Mouse (Mus musculus) heart, embryonic 16.5 days (tissue): Measurements from ENCODE around the gene Gm20388. TPM values are rescaled to one million over a fixed set of nuclear protein-coding genes. Genes with fewer than 3 reads are reported as not detected.

Experiments used
- ATAC-seq: fragments of 200-750 bp; cut with Nextera tagmentation; replicated peaks from 2 replicates; pipeline ENCODE4 v1.8.0; 2017; ENCODE audit warnings: moderate number of reproducible peaks; ENCODE audit not compliant: insufficient read depth, low FRiP score; ENCODE audit errors: extremely low read depth
- H3K27ac ChIP-seq: fragments of 300-500 bp; sonication (generic); 2 replicates; pipeline ENCODE4 v1.5.1; 2014; ENCODE audit warnings: mild to moderate bottlenecking, low read length, control low read depth, moderate library complexity
- H3K27me3 ChIP-seq: fragments of 300-500 bp; sonication (generic); 2 replicates; pipeline ENCODE4 v1.6.1; 2014; ENCODE audit warnings: low read length, mixed read lengths; ENCODE audit not compliant: control insufficient read depth, insufficient read depth
- H3K36me3 ChIP-seq: fragments of 300-500 bp; sonication (generic); 2 replicates; pipeline ENCODE4 v1.6.1; 2014; ENCODE audit not compliant: control insufficient read depth, insufficient read depth
- H3K4me1 ChIP-seq: fragments of 300-500 bp; sonication (generic); 2 replicates; pipeline ENCODE4 v1.6.1; 2014; ENCODE audit warnings: low read length, mixed read lengths; ENCODE audit not compliant: control insufficient read depth, insufficient read depth
- H3K4me2 ChIP-seq: fragments of 300-500 bp; sonication (generic); 2 replicates; pipeline ENCODE4 v1.6.1; 2014; ENCODE audit warnings: low read depth, mild to moderate bottlenecking, control low read depth, low read length
- H3K4me3 ChIP-seq: fragments of 300-500 bp; sonication (generic); 2 replicates; pipeline ENCODE4 v1.5.1; 2014; ENCODE audit warnings: mild to moderate bottlenecking, control low read depth, low read length
- H3K9ac ChIP-seq: fragments of 300-500 bp; sonication (generic); 2 replicates; pipeline ENCODE4 v1.6.1; 2014; ENCODE audit warnings: low read length, control low read depth
- H3K9me3 ChIP-seq: fragments of 300-500 bp; sonication (generic); replicated peaks from 2 replicates; pipeline ENCODE4 v1.6.1; 2016; ENCODE audit warnings: low read length; ENCODE audit not compliant: control insufficient read depth
- WGBS: fragments of 180-500 bp; shearing (Covaris S2); extraction: QIAGEN DNeasy Blood & Tissue Kit; methylation state at CpG from one replicate; pipeline ENCODE4 v1.1.7; 2014; 5-methylcytosine and 5-hydroxymethylcytosine counted together
- polyA plus RNA-seq: library from polyadenylated mRNA; unstranded; fragments of >200 nt; fragmentation: Nextera tagmentation; extraction: Ambion mirVana; gene quantifications from 2 replicates; pipeline ENCODE4 v1.2.1, GENCODE M21; 2015

The Gm20388 gene
- polyA plus RNA-seq, 1 experiment from 2014 or later: 4.5 TPM

DNA sequence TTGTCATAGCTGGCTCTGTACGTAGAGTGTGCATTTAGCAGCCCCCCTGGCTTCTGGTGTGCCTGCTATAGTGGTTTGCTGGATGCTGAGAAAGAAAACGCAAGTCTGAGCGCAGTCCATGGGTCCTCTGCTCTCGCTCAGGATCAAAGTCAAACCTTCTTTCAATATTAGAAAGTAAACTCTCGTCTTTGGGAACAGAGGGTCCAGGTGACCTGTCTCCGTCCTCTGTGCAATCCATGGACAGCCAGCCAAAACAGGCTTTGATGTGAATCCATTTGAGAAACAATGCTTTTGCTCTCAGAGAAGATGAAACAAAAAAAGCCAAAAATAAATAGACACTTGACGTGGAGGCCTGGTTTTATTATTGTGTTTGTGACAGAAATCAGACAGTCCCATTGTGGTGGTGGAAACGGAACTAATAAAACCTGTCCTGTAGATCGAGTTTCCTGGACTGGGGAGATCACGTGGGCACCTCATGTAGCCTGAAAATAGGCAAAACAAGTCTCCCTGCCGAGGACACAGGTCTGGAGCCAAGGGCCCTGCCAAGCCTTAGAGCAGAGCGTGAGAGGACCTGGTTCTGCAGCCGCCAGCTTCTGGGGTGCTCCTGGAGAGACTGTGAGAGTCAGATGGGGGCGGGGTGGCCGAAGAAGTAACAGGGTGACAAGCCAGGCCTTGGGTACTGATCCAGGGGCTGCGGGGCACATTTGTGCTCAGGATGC is 3902.7 kb downstream of the Gm20388 start:
- peaks cover 3% of the 10 kb centered on the region; the same call in 1 of the 2 replicates for H3K9me3 ChIP-seq
- H3K36me3 ChIP-seq: no peaks in the 10 kb centered on the region
- no peak overlapping the region for H3K27ac ChIP-seq
- no peak for ATAC-seq
- no peaks in the 10 kb centered on the region for H3K27me3 ChIP-seq
- H3K4me2 ChIP-seq: no peak overlapping the region
- WGBS: 76% methylated on average over 16 of the region's 16 CpGs
- no peaks in the 10 kb centered on the region for H3K4me1 ChIP-seq
- H3K9ac ChIP-seq: no peak overlapping the region
- no peak overlapping the region for H3K4me3 ChIP-seq

DNA sequence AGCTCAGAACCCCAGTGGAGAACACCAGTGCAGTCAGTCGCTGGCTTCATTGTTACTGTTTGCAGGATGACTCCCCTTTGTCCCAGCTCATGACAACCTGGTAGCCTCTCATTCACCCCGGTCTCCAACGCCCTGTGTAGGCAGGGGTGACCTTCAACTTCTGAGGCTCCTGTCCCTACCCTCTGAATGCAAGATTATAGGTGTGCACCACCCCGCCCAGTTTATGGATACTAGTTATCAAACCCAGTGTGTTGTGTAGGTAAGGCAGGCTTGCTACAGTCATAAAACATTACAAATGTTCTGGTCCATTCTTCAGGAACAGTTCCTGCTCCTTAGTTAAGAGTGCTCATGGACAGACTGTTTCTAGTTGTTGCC is 3903.2 kb downstream of the Gm20388 start:
- Histone ChIP-seq H3K27me3 (no peaks in the 10 kb centered on the region), H3K9me3 (peaks cover 3% of the 10 kb centered on the region; the same call in 1 of the 2 replicates), H3K9ac (no peak overlapping the region), H3K36me3 (no peaks in the 10 kb centered on the region), H3K4me1 (no peaks in the 10 kb centered on the region), H3K4me2 (no peak overlapping the region), H3K4me3 (no peak overlapping the region), H3K27ac (no peak overlapping the region)
- WGBS: 84% methylated on average over 4 of the region's 4 CpGs
- no peak for ATAC-seq

DNA sequence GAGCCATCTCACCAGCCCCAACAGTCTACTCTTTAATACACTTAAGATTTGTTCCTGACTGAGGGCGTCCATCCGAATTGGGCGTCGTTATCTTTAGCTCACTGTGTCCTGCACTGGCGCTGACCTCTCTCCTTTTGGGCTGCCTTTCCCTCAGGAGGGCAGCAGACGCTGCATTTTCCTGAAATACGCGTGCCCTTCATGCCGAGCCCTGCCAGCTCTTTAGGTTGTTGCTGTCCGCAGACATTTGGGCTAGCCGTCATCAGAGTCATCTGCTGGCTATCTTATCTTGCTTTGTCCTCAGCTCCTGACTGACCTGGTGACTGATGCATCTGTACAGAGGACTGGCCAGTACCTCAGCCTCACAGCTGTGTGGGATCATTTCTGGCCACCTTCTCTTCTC is 3904.7 kb downstream of the Gm20388 start:
- Histone ChIP-seq H3K27ac (no peak overlapping the region), H3K9ac (no peak overlapping the region), H3K4me2 (no peak overlapping the region), H3K36me3 (no peaks in the 10 kb centered on the region), H3K27me3 (no peaks in the 10 kb centered on the region), H3K4me1 (no peaks in the 10 kb centered on the region), H3K4me3 (no peak overlapping the region), H3K9me3 (peaks cover 3% of the 10 kb centered on the region; the same call in 1 of the 2 replicates)
- 39% methylated on average over 11 of the region's 11 CpGs for WGBS
- ATAC-seq: no peak

DNA sequence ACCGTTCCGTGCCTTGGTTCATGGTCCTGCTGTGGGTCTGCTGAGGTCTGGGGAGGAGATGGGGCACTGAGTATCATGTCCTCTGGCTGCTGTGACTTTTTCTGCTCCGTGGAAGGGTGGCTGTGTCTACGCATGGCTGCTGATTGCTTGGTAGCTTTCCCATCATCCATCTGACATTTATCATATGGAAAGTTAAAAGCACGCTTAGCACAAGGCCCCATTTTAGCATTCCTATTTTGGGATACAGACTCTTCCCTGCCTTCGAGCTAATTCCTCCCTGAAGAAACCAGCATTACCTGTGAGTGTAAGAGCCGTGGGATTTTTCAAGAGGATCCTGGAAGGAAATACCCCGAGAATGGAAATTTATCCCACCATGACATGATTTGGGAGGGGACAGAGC is 3906.3 kb downstream of the Gm20388 start:
- no peak overlapping the region for H3K4me2 ChIP-seq
- no peaks in the 10 kb centered on the region for H3K4me1 ChIP-seq
- H3K27ac ChIP-seq: no peak overlapping the region
- WGBS: 69% methylated on average over 8 of the region's 8 CpGs
- H3K9me3 ChIP-seq: peaks cover 3% of the 10 kb centered on the region; the same call in 1 of the 2 replicates
- no peak overlapping the region for H3K9ac ChIP-seq
- ATAC-seq: no peak
- no peak overlapping the region for H3K4me3 ChIP-seq
- no peaks in the 10 kb centered on the region for H3K36me3 ChIP-seq
- H3K27me3 ChIP-seq: no peaks in the 10 kb centered on the region

DNA sequence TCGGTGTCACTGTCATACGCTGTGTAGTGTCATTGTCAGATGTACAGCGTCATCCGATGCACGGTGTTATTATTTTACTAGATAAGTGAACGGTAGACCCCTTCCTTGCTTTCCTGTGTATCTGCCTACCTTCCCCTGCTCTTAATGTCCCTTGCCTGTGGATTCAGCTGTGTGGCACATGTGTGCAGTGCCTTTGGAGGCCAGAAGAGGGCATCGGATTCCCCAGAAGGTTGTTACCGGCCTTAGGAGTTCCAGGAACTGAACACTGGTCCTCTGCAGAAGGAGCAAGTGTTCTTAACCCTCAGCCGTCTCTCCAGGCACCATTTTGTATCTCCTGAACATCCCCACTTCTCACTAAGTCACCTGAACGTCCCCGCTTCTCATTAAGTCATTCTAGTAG is 3907.1 kb downstream of the Gm20388 start:
- ATAC-seq: no peak
- Histone ChIP-seq H3K9me3 (peaks cover 3% of the 10 kb centered on the region; the same call in 1 of the 2 replicates), H3K27me3 (no peaks in the 10 kb centered on the region), H3K4me1 (no peaks in the 10 kb centered on the region), H3K4me2 (no peak overlapping the region), H3K4me3 (no peak overlapping the region), H3K36me3 (no peaks in the 10 kb centered on the region), H3K9ac (no peak overlapping the region), H3K27ac (no peak overlapping the region)
- WGBS: 84% methylated on average over 11 of the region's 11 CpGs

DNA sequence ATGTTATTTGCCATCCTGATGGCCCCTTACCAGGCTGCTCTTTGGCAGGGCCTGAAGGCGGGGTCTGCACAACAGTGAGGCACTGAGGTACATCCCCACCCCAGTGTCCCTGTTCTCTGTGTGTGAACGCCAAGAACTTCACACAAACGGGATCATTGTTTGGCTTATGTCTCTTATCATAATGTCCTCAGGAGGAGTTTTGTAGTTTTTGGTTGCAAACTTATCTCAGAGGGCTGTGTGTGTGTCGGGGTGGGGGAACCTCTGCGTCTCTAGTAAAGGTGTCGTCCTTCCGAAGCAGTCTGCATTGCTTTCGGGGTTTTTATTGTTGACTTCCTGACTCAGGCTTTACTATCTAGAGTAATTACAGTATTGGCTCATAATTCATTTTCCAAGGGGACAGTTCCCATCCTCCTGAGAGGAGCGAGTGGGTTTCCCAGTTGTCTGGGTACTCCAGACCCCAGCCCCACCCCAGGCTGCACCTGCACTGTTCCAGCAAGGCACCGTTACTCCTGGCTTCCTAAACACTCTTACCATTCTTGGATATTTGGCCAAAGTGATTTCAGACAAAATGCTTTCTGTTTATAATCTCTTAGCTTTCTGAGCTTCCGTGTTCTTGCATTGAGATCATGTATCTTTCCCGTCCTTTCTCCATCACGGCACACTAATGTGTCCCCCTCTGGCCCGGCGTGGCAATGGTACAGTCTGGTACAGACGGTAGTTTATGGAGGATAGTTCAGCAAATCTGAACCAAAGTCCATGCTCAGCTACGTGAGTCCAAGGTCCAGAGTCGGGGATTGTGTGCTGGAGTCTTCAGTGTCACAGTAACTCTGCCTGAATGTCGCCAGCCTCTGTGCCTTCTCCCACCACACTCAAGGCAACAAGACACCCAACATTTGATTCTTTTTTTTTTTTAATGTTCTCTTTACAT is 3909.3 kb downstream of the Gm20388 start:
- Histone ChIP-seq H3K9ac (no peak overlapping the region), H3K27ac (no peak overlapping the region), H3K9me3 (peaks cover 6% of the 10 kb centered on the region; the same call in 1 of the 2 replicates), H3K4me2 (no peak overlapping the region), H3K4me3 (no peak overlapping the region), H3K4me1 (no peaks in the 10 kb centered on the region), H3K27me3 (no peaks in the 10 kb centered on the region), H3K36me3 (no peaks in the 10 kb centered on the region)
- WGBS: 87% methylated on average over 19 of the region's 19 CpGs
- ATAC-seq: no peak

DNA sequence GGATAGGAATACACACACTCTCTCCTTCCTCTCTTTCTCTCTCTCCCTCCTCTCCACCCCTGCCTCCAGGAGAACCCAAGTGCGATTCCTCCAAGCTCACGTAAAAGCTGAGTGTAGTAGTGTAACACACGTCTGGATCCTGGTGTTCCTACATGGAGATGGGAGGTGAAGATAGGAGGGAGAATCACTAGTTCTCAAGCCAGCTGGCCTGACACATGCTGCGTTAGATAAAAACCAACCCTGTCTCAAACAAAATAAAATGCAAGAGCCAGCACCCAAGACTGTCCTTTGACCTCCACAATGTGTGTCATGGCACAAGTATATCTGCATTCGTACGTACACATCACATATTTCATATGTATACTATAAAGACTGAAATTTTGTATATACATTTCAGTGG is 3910.1 kb downstream of the Gm20388 start:
- Histone ChIP-seq H3K27me3 (no peaks in the 10 kb centered on the region), H3K36me3 (no peaks in the 10 kb centered on the region), H3K27ac (no peak overlapping the region), H3K4me3 (no peak overlapping the region), H3K4me2 (no peak overlapping the region), H3K4me1 (no peaks in the 10 kb centered on the region), H3K9me3 (peaks cover 6% of the 10 kb centered on the region; the same call in 1 of the 2 replicates), H3K9ac (no peak overlapping the region)
- WGBS: 92% methylated on average over 6 of the region's 6 CpGs
- no peak for ATAC-seq

DNA sequence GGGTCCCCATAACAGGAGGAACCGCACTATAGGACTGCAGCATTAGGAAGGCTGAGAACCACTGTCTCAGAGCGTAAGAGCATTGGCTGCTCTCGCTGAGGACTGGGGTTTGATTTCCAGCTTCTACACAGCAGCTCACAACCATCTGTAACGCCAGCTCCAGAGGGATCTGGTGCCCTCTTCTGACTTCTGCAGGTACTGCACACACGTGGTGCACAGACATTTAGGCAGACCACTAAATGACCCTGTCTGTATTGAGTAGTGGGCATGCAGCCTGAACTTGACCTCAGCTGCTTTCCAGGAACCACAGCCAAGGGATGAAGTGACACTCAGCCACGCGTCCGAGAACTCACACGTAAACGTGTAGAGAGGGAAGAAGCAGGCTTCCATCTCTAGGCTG is 3912.5 kb downstream of the Gm20388 start:
- no peak for ATAC-seq
- Histone ChIP-seq H3K27ac (no peak overlapping the region), H3K4me1 (no peaks in the 10 kb centered on the region), H3K9me3 (0 out of 2 replicates have a peak, but pooled peaks cover 3% of the 10 kb centered on the region), H3K4me2 (no peak overlapping the region), H3K9ac (no peak overlapping the region), H3K27me3 (no peaks in the 10 kb centered on the region), H3K36me3 (peaks cover 7% of the 10 kb centered on the region), H3K4me3 (no peak overlapping the region)
- WGBS: 92% methylated on average over 10 of the region's 10 CpGs
